Mouse (Mus musculus): Measurements from ENCODE around the gene Serhl. TPM values are rescaled to one million over a fixed set of nuclear protein-coding genes. Genes with fewer than 3 reads are reported as not detected.

Gene Serhl
- total RNA-seq (2023) = 10 to 100 TPM; 19.9 to 20.2 TPM

DNA sequence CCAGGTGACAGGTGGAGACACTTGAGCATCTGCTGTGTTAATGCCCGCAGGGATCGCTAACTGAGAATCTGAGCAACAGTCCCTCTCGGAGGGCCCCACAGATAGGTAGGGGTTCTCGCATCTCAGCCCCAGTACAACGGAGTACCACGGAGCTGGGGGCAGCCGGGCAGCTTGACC, at the start of gene Serhl:
Serhl (plus strand) TSS at position 78 of the 177 bp plus-strand sequence.

DNA sequence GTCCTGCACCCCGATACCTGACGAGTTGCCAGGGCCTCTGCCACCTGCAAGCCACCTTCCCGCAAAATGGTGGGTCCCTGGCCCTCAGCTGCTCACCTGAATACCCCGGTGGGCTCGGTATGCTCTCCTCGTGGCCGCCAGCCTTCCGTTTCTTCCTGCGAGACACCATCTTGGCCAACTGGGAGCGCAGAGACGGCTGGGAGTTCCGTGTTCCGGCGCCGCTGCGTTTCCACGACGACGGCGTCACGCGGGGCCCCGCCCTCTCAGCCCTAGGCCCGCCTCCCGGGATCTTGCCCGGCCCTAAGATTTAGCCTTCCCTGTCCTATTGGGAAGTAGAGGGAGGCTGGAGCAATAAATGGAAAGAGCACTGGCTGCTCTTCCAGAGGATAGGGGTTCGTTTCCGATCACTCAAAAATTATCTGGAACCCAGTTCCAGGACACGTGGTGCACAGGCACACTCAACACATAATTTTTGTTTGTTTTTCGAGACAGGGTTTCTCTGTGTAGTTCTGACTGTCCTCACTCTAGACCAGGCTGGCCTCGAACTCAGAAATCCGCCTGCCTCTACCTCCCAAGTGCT, 33.4 kb downstream of the Serhl start, which contains the start of gene Rrp7a:
Rrp7a (minus strand) TSS at position 236 of the 580 bp plus-strand sequence.

DNA sequence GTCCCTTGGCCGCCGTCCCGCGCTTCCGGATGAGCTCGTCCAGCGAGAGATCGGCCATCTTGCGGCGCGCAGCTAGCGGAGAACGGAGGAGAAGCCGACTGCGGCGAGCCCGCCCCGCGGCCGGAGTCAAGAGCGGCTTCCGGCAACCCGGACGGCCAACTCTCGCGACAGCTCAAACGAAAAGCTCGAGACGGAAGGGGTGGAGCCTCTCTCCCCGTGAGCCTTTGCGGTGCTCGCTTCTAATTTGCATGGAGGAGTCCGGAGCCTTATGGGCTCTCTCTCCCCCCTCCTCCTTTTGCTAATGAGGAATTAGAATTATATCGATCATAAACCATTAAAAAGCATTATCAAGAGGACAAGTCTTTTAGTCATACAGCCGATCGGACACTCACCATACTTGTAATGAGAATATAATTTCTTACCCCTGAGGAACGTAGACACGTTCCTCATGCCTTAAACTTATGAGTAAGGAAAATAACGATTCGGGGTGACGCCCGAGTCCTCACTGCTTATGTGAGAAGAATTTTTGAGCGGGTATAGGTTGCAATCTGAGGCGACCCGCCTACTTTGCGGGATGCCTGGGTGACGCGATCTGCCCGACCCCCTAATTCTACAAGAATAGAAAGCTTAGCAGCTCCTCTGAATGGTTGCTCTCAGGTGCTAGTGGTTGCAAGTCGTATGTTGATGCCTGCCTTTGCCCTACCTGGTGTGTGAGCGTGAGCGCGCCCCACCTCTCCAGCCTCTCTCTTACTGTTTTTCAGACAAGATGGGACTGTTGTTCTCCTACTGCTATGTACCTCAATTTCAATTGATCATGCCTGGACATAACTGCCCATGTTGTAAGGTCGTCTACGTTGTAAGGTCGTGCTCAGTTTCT, 60.1 kb downstream of the Serhl start, which contains the start of gene Poldip3:
Poldip3 (minus strand) TSS at position 189 of the 877 bp plus-strand sequence.

Other genes with a start within 250 kb of the Serhl start
- 100 to 1,000 TPM; 109 to 118 TPM for gene Tcf20, start 101.6 kb upstream of the Serhl start, total RNA-seq (2023)
- 100 to 1,000 TPM; 449 to 460 TPM for gene Nfam1, start 56.2 kb upstream of the Serhl start, total RNA-seq (2023)
- gene Rrp7a, start 33.3 kb downstream of the Serhl start, total RNA-seq (2023) = 10 to 100 TPM; 78.0 to 88.9 TPM
- 100 to 1,000 TPM; 186 to 192 TPM for gene Poldip3, start 59.9 kb downstream of the Serhl start, total RNA-seq (2023)
- gene Cyb5r3, start 83.1 kb downstream of the Serhl start, total RNA-seq (2023) = 100 to 1,000 TPM in 1 of 2 experiments, 10 to 100 TPM in 1; 90.6 to 102 TPM
- gene A4galt, start 162.3 kb downstream of the Serhl start, total RNA-seq (2023) = 1 to 10 TPM; 5.0 to 5.6 TPM

Data from monocyte, adult 59 days (primary cell).